Mouse (Mus musculus): ENCODE data around the gene Cc2d1a.

GRCm38 (mm10) chr8:84170096-84170495, 22.4 kb upstream of the Cc2d1a start:
- TF ChIP-seq CTCF (IDR thresholded peaks at IDR 0.05; ENCODE audit: borderline replicate concordance, insufficient read depth, low read length) = no peak
- TF ChIP-seq POLR2A (IDR thresholded peaks at IDR 0.05; ENCODE audit: low read depth, low read length) = no peak

All from embryonic fibroblast, embryonic 13.5 days (primary cell).